Mouse (Mus musculus) embryonic fibroblast, embryonic 13.5 days (primary cell): ENCODE measurements around the gene Btbd1. TPM values are rescaled to one million over a fixed set of nuclear protein-coding genes. Genes with fewer than 3 reads are reported as not detected.

Experiments
- H3K27ac ChIP-seq: 2 replicates; pipeline ENCODE4 v1.5.1; 2012; ENCODE audit warnings: low read length, control low read depth, inconsistent platforms; ENCODE audit not compliant: insufficient read depth
- H3K4me1 ChIP-seq: 2 replicates; pipeline ENCODE4 v1.6.1; 2011; ENCODE audit warnings: low read length; ENCODE audit not compliant: control insufficient read depth, insufficient read depth
- H3K4me3 ChIP-seq: 2 replicates; pipeline ENCODE4 v1.5.1; 2011; ENCODE audit warnings: mild to moderate bottlenecking, control low read depth, low read length; ENCODE audit not compliant: insufficient read depth
- CTCF ChIP-seq: IDR thresholded peaks from 2 replicates; pipeline ENCODE4 v1.5.1; 2011; ENCODE audit warnings: mild to moderate bottlenecking, control low read depth, low read length, moderate library complexity, borderline replicate concordance; ENCODE audit not compliant: insufficient read depth
- POLR2A ChIP-seq: IDR thresholded peaks from 2 replicates; pipeline ENCODE4 v1.6.1; 2011; ENCODE audit warnings: low read depth, mild to moderate bottlenecking, control low read depth, low read length, moderate library complexity
- polyA plus RNA-seq: library from polyadenylated mRNA; stranded (reverse); fragments of >200 nt; gene quantifications from 2 replicates; pipeline ENCODE4 v1.2.4, GENCODE M21; 2011; ENCODE audit warnings: low read depth; ENCODE audit not compliant: missing spikeins, insufficient read length

Gene Btbd1
- polyA plus RNA-seq, 1 experiment = 134 TPM

GRCm38 (mm10) chr7:81850171-81850570 is 20.9 kb upstream of the Btbd1 start:
- no peak overlapping the region for H3K4me3 ChIP-seq
- H3K4me1 ChIP-seq = no peaks in the 10 kb centered on the region
- no peak overlapping the region for H3K27ac ChIP-seq
- no peak for TF ChIP-seq CTCF
- no peak for TF ChIP-seq POLR2A

DNA sequence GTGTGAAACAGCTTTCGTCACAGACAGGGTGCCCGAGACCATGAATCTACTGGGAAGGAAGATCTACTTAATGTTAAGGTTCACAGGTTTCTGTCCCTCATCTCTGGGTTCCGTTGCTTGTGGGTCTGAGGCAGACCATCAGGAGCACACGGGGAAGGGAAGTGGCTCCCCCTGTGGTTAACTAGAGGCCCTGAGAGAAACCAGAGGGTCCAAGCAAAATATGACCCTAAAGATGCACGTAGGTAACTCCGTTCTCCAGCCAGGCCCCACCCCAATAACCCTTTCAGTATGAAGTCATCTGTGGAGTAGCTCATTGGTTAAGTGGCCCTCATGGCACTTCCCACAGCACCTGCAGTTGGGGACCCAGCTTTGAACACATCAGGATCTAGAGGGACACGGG is 20.4 kb upstream of the Btbd1 start:
- TF ChIP-seq CTCF (no peak), POLR2A (no peak)
- H3K27ac ChIP-seq = no peak overlapping the region
- no peak overlapping the region for H3K4me3 ChIP-seq
- H3K4me1 ChIP-seq = no peaks in the 10 kb centered on the region

DNA sequence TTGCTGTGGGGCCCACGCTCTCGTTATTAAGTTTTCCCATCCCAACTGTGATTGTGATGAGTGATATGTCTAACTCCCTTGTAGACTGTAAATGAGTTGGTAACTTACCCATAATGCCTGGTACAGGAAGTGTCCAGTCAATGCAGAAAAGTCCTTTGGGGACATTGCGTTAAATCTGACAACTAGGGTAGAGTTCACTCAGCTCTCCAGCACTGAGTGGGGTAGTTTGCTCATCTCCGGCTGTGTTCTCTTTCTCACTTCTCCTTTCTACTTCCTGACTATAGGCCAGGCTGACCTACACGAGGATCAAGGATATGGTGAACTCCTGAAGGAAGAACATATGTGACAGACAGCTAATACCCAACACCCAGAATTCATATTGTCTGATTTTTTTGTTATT is 20.0 kb upstream of the Btbd1 start:
- Histone ChIP-seq H3K27ac (no peak overlapping the region), H3K4me3 (no peak overlapping the region), H3K4me1 (no peaks in the 10 kb centered on the region)
- TF ChIP-seq CTCF = no peak

GRCm38 (mm10) chr7:81847777-81848176 is 18.5 kb upstream of the Btbd1 start:
- no peak overlapping the region for H3K27ac ChIP-seq
- no peak for TF ChIP-seq CTCF
- no peak for TF ChIP-seq POLR2A
- H3K4me1 ChIP-seq = no peaks in the 10 kb centered on the region
- H3K4me3 ChIP-seq = no peak overlapping the region

DNA sequence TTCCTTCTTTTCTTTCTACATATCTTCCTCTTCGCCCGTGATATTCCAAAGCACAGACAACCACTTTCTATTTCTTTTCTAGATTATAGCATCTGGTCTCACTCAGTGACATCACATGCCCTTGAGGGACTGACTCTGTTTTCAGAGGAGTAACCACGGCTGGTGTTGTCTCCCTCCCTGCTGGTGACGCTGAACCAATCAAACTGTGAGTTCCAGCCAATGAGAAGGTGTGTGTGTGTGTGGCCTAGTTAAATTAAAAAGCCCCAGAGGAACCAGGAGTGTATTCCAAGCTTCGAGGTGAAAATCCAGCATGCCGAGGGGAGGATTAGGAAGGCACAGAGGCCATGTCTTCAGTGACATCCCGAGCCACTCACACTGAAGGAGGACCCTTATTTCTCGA is 17.8 kb upstream of the Btbd1 start:
- H3K4me3 ChIP-seq = no peak overlapping the region
- no peak for TF ChIP-seq CTCF
- H3K27ac ChIP-seq = no peak overlapping the region
- H3K4me1 ChIP-seq = no peaks in the 10 kb centered on the region

DNA sequence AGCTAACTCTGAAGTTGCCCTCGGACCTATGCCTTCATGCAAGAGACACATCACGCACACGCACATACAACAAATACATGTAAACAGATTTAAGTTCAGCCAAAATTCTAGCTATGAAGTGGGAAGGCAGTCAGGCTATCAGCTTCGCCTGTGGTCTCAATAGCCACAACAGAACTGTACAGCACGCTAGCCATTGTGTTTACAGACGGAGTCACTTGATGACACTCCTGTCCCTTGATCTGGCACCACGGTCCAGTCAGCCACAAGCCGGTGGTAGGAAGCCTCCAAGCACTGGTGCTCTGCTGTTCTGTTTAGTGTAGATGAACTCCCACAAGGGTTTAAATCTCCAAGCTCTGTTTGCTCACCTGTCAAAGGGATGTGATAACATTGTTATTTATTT is 16.8 kb upstream of the Btbd1 start:
- Histone ChIP-seq H3K4me1 (no peaks in the 10 kb centered on the region), H3K4me3 (no peak overlapping the region), H3K27ac (no peak overlapping the region)
- no peak for TF ChIP-seq POLR2A
- TF ChIP-seq CTCF = no peak

GRCm38 (mm10) chr7:81845313-81845712 is 16.1 kb upstream of the Btbd1 start:
- H3K4me1 ChIP-seq = no peaks in the 10 kb centered on the region
- no peak overlapping the region for H3K27ac ChIP-seq
- no peak overlapping the region for H3K4me3 ChIP-seq
- TF ChIP-seq CTCF = no peak
- no peak for TF ChIP-seq POLR2A

- Histone ChIP-seq H3K27ac (no peak overlapping the region), H3K4me3 (no peak overlapping the region), H3K4me1 (no peaks in the 10 kb centered on the region)
- TF ChIP-seq CTCF (no peak), POLR2A (no peak)
Measured at GRCm38 (mm10) chr7:81844801-81845200, 15.6 kb upstream of the Btbd1 start.

- Histone ChIP-seq H3K4me1 (no peaks in the 10 kb centered on the region), H3K27ac (no peak overlapping the region), H3K4me3 (no peak overlapping the region)
- no peak for TF ChIP-seq CTCF
- TF ChIP-seq POLR2A = no peak
Measured at GRCm38 (mm10) chr7:81843903-81844302, 14.7 kb upstream of the Btbd1 start.

DNA sequence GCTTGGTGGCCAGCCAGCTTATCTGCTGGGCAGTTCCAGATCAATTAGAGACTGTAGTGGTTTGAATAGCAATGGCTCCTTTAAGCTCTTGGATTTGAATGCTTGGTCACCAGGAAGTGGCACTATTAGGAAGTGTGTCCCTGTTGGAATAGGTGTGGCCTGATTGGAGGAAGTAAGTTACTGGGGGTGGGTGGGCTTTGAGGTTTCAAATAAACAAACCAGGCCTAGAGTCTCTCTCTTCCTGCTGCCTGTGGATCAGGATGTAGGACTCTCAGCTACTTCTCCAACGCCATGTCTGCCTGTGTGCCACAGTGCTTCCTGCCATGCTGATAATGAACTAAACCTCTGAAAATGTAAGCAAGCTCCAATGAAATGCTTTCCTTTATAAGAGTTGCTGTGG is 13.8 kb upstream of the Btbd1 start:
- TF ChIP-seq CTCF = no peak
- TF ChIP-seq POLR2A = no peak
- Histone ChIP-seq H3K4me1 (no peaks in the 10 kb centered on the region), H3K4me3 (no peak overlapping the region), H3K27ac (no peak overlapping the region)

DNA sequence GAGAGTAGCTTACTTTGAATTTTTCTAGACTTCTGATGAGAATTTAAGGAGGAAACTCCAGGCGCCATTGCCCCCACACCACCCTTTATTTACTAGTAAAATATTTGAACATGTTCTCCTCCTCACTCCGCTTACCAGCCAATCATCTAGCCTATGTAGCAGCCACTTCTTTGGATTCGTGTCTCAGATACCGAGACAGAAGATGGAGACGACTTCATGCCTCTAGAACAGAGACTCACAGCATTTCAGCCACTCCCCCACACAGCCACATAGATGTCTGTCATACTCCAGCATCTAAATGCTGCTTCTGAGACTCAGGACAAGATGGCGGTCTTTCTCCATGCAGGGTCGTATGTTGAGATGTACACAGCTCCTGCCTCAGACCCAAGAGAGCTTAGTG is 12.9 kb upstream of the Btbd1 start:
- Histone ChIP-seq H3K27ac (no peak overlapping the region), H3K4me1 (no peaks in the 10 kb centered on the region), H3K4me3 (no peak overlapping the region)
- TF ChIP-seq POLR2A = no peak
- no peak for TF ChIP-seq CTCF

- no peak overlapping the region for H3K27ac ChIP-seq
- TF ChIP-seq POLR2A = no peak
- H3K4me3 ChIP-seq = no peak overlapping the region
- no peaks in the 10 kb centered on the region for H3K4me1 ChIP-seq
Measured at GRCm38 (mm10) chr7:81841439-81841838, 12.2 kb upstream of the Btbd1 start.
